Mouse (Mus musculus): Measurements from ENCODE around the gene Gm11492.

GRCm38 (mm10) chr11:87531695-87532094, 34.8 kb upstream of the Gm11492 start:
- no peak for TF ChIP-seq CTCF (IDR thresholded peaks at IDR 0.05; ENCODE audit: low read depth, low read length)
- TF ChIP-seq GATA1 (IDR thresholded peaks at IDR 0.05; ENCODE audit: borderline replicate concordance, low read length) = no peak

Measured in G1E (cell line).